Mouse (Mus musculus) C2C12 (cell line): ENCODE data around the gene Anks1b. TPM values are rescaled to one million over a fixed set of nuclear protein-coding genes. Genes with fewer than 3 reads are reported as not detected.

ENCODE experiments used
- H3K27me3 ChIP-seq: one replicate; pipeline ENCODE4 v1.6.1; 2011; ENCODE audit not compliant: control insufficient read depth, insufficient read depth, insufficient read length
- H3K36me3 ChIP-seq: one replicate; pipeline ENCODE4 v1.6.1; 2011; ENCODE audit not compliant: control insufficient read depth, insufficient read depth
- H3K4me3 ChIP-seq: one replicate; pipeline ENCODE4 v1.5.1; 2011; ENCODE audit warnings: mild to moderate bottlenecking, control low read depth; ENCODE audit not compliant: poor library complexity, insufficient read depth, severe bottlenecking
- H3K79me2 ChIP-seq: one replicate; pipeline ENCODE4 v1.6.1; 2011; ENCODE audit not compliant: control insufficient read depth, insufficient read depth
- H3K79me3 ChIP-seq: one replicate; pipeline ENCODE4 v1.6.1; 2011; ENCODE audit warnings: low read depth, control low read depth
- H3ac ChIP-seq: one replicate; pipeline ENCODE3; 2011; ENCODE audit warnings: low read depth; ENCODE audit not compliant: control insufficient read depth, insufficient read length
- CEBPB ChIP-seq: IDR thresholded peaks from one replicate; pipeline ENCODE4 v1.6.1; 2011; ENCODE audit warnings: low read depth, mild to moderate bottlenecking, control low read depth, moderate library complexity
- CTCF ChIP-seq: IDR thresholded peaks from one replicate; pipeline ENCODE4 v1.5.1; 2011; ENCODE audit not compliant: control insufficient read depth, insufficient read depth, insufficient read length
- FOSL1 ChIP-seq: IDR thresholded peaks from one replicate; pipeline ENCODE4 v1.8.0; 2011; ENCODE audit warnings: mild to moderate bottlenecking, low read length; ENCODE audit not compliant: poor library complexity, insufficient read depth, severe bottlenecking
- MAX ChIP-seq: IDR thresholded peaks from one replicate; pipeline ENCODE4 v1.6.1; 2011; ENCODE audit warnings: mild to moderate bottlenecking, control low read depth
- MYOD1 ChIP-seq: IDR thresholded peaks from one replicate; pipeline ENCODE4 v1.6.1; 2011; ENCODE audit warnings: low read depth; ENCODE audit not compliant: control insufficient read depth, insufficient read length
- MYOG ChIP-seq: IDR thresholded peaks from one replicate; pipeline ENCODE4 v1.6.1; 2011; ENCODE audit not compliant: control insufficient read depth, insufficient read length; ENCODE audit errors: extremely low read depth
- USF1 ChIP-seq: IDR thresholded peaks from one replicate; pipeline ENCODE4 v1.6.1; 2011; ENCODE audit warnings: low read depth, mild to moderate bottlenecking, control low read depth, moderate library complexity
- polyA plus RNA-seq: library from polyadenylated mRNA; unstranded; fragments of >200 nt; fragmentation: generic; extraction: Trizol; gene quantifications from one replicate; pipeline ENCODE4 v1.2.1, GENCODE M21; 2012; ENCODE audit warnings: missing spikeins

Gene Anks1b
- polyA plus RNA-seq, 1 experiment = 0.27 TPM

GRCm38 (mm10) chr10:90824692-90825091, 951.4 kb downstream of the Anks1b start:
- Histone ChIP-seq H3K79me2 (no peaks in the 10 kb centered on the region), H3K36me3 (no peaks in the 10 kb centered on the region), H3K27me3 (peaks cover 32% of the 10 kb centered on the region), H3K4me3 (no peak overlapping the region), H3K79me3 (no peaks in the 10 kb centered on the region), H3ac (no peak overlapping the region)
- TF ChIP-seq USF1 = no peak
- no peak for TF ChIP-seq MYOD1
- no peak for TF ChIP-seq CTCF
- TF ChIP-seq CEBPB = no peak
- TF ChIP-seq MAX = no peak
- no peak for TF ChIP-seq FOSL1
- TF ChIP-seq MYOG = no peak

DNA sequence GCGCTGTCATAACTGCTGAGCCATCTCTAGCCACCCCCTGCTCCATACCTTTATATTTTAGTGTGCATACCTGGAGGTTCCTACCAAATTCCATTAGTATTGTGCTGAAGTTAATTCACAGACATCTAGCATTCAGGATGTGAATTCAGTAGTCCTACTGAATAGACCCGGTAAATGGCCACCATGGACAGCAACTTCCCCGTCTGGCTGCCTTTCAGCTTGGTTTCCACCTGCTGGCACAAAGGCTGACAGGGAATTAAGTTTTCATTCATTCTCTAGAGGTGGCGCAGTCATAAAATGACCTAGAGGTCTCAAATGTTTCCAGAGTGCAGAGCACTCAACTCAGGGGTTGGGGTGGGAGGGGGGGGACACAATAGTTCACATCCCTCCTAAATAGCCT, 953.6 kb downstream of the Anks1b start:
- H3K79me3 ChIP-seq = no peaks in the 10 kb centered on the region
- H3K79me2 ChIP-seq = no peaks in the 10 kb centered on the region
- H3K4me3 ChIP-seq = no peak overlapping the region
- no peak overlapping the region for H3ac ChIP-seq
- no peak for TF ChIP-seq CEBPB
- TF ChIP-seq USF1 = no peak
- no peak for TF ChIP-seq CTCF
- no peak for TF ChIP-seq FOSL1
- no peak for TF ChIP-seq MYOD1
- no peak for TF ChIP-seq MAX
- TF ChIP-seq MYOG = no peak
- H3K27me3 ChIP-seq = peaks cover 41% of the 10 kb centered on the region
- no peaks in the 10 kb centered on the region for H3K36me3 ChIP-seq

GRCm38 (mm10) chr10:90828581-90829393, 955.5 kb downstream of the Anks1b start:
- H3K4me3 ChIP-seq = no peak overlapping the region
- no peak for TF ChIP-seq MYOD1
- TF ChIP-seq MAX = no peak
- TF ChIP-seq CTCF = no peak
- TF ChIP-seq USF1 = no peak
- TF ChIP-seq FOSL1 = no peak
- no peak for TF ChIP-seq MYOG
- no peak for TF ChIP-seq CEBPB
- H3K79me2 ChIP-seq = no peaks in the 10 kb centered on the region
- H3K36me3 ChIP-seq = no peaks in the 10 kb centered on the region
- H3ac ChIP-seq = no peak overlapping the region
- peaks cover 41% of the 10 kb centered on the region for H3K27me3 ChIP-seq
- no peaks in the 10 kb centered on the region for H3K79me3 ChIP-seq

DNA sequence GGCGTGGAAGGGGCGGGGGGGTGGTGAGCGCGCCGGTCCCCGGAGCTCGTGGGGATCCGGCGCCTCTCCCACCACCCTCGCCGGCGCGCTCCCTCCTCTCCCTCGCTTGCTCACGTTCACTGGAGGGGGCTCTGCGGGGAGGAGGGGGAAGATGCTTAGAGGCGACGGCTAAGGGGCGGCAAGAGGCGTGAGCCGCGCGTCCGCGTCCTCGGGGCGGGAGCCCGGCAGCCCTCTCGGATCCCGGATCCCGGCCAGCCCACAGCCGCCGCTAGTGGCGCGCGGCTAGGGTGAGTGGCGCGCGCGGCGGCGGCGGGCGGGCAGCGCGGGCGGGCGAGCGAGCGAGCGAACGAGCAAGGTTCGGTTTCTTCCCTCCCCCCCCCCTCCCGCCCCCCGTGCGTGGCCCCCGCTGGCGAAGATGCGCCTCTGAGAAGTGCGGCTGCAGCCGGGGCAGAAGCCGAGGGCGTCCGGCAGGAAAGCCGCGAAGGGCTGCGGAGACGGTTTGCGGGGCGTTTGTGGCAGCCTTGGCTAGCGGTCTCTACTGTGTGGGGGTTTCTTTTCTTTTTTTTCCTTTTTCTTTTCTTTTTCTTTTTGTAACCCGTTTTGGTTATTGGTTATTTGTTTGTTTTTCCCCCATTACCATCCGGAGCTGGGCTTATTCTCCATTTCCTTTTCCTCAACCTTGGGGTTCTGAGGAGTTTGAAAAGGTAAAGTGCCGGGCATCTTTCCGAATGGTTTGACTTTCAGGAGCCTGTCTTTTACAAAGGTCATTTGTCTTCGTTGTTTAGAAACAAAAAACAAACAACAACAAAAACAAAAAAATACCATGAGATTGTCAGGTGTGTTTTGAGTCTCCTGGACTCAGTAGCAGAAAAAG, 956.3 kb downstream of the Anks1b start:
- no peaks in the 10 kb centered on the region for H3K79me2 ChIP-seq
- H3K79me3 ChIP-seq = no peaks in the 10 kb centered on the region
- peaks cover 41% of the 10 kb centered on the region for H3K27me3 ChIP-seq
- TF ChIP-seq FOSL1 = no peak
- TF ChIP-seq MYOD1 = no peak
- no peak for TF ChIP-seq CTCF
- TF ChIP-seq MAX = no peak
- TF ChIP-seq USF1 = no peak
- no peak for TF ChIP-seq MYOG
- no peak for TF ChIP-seq CEBPB
- no peak overlapping the region for H3K4me3 ChIP-seq
- peak overlapping the region; percentile 32 for H3ac ChIP-seq
- no peaks in the 10 kb centered on the region for H3K36me3 ChIP-seq

DNA sequence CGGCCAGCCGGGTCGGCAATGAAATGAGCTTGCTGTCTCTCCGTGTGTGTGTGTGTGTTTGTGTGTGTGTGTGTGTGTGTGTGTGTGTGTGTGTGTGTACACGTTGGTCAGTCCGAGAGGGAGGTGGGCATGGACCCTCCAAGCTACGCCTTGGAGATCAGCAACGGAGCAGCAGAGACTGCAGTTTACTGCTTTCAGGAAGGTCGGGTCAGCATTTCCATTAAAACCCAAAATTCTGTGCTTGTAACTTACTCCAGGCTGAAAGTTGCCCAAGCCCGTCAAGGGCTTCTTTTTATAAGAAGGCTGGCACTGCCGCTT, 956.9 kb downstream of the Anks1b start:
- Histone ChIP-seq H3K27me3 (peaks cover 41% of the 10 kb centered on the region), H3K4me3 (no peak overlapping the region), H3K79me2 (no peaks in the 10 kb centered on the region), H3K36me3 (no peaks in the 10 kb centered on the region), H3ac (no peak overlapping the region), H3K79me3 (no peaks in the 10 kb centered on the region)
- TF ChIP-seq MYOG (no peak), CEBPB (no peak), MYOD1 (no peak), MAX (no peak), CTCF (no peak), USF1 (no peak), FOSL1 (no peak)
